Mouse (Mus musculus) embryonic facial prominence, embryonic 14.5 days (tissue): ENCODE results near the gene Tiparp. TPM values are rescaled to one million over a fixed set of nuclear protein-coding genes. Genes with fewer than 3 reads are reported as not detected.

Experiments used
- ATAC-seq: fragments of 200-750 bp; cut with Nextera tagmentation; 2 replicates; pipeline ENCODE4 v1.8.0; 2017; ENCODE audit warnings: low read depth, moderate number of reproducible peaks, moderate TSS enrichment
- DNase-seq: peaks from one replicate; pipeline ENCODE4 v3.0.0-alpha.2; 2015; ENCODE audit warnings: low spot score
- H3K27ac ChIP-seq: fragments of 300-500 bp; sonication (generic); replicated peaks from 2 replicates; pipeline ENCODE4 v1.5.1; 2014; ENCODE audit warnings: low read depth, mild to moderate bottlenecking, low read length, moderate library complexity
- H3K27me3 ChIP-seq: fragments of 300-500 bp; sonication (generic); replicated peaks from 2 replicates; pipeline ENCODE4 v1.6.1; 2014; ENCODE audit warnings: low read length; ENCODE audit not compliant: control insufficient read depth, insufficient read depth
- H3K36me3 ChIP-seq: fragments of 300-500 bp; sonication (generic); 2 replicates; pipeline ENCODE4 v1.6.1; 2014; ENCODE audit warnings: low read length, mixed read lengths; ENCODE audit not compliant: control insufficient read depth, insufficient read depth
- H3K4me1 ChIP-seq: fragments of 300-500 bp; sonication (generic); 2 replicates; pipeline ENCODE4 v1.6.1; 2014; ENCODE audit warnings: antibody characterized with exemption, low read length; ENCODE audit not compliant: control insufficient read depth, insufficient read depth
- H3K4me2 ChIP-seq: fragments of 300-500 bp; sonication (generic); 2 replicates; pipeline ENCODE4 v1.6.1; 2014; ENCODE audit warnings: low read depth, mild to moderate bottlenecking, low read length, moderate library complexity, mixed read lengths
- H3K4me3 ChIP-seq: fragments of 300-500 bp; sonication (generic); 2 replicates; pipeline ENCODE4 v1.5.1; 2014; ENCODE audit warnings: low read depth, mild to moderate bottlenecking, low read length
- H3K9ac ChIP-seq: fragments of 300-500 bp; sonication (generic); 2 replicates; pipeline ENCODE4 v1.6.1; 2014; ENCODE audit warnings: low read depth, mild to moderate bottlenecking, low read length, moderate library complexity, mixed read lengths
- H3K9me3 ChIP-seq: fragments of 300-500 bp; sonication (generic); 2 replicates; pipeline ENCODE4 v1.6.1; 2016; ENCODE audit warnings: low read length; ENCODE audit not compliant: control insufficient read depth
- WGBS: fragments of 180-500 bp; shearing (Covaris S2); extraction: QIAGEN DNeasy Blood & Tissue Kit; methylation state at CpG from one replicate; pipeline ENCODE4 v1.1.7; 2014; 5-methylcytosine and 5-hydroxymethylcytosine counted together
- polyA plus RNA-seq: library from polyadenylated mRNA; unstranded; fragments of >200 nt; fragmentation: Nextera tagmentation; extraction: Ambion mirVana; gene quantifications from 2 replicates; pipeline ENCODE4 v1.2.1, GENCODE M21; 2014

Gene Tiparp
- polyA plus RNA-seq, 1 experiment from 2014 or later, result 33.2 TPM

- Histone ChIP-seq H3K27me3 (no peaks in the 10 kb centered on the region), H3K9me3 (no peaks in the 10 kb centered on the region), H3K4me1 (peaks cover 17% of the 10 kb centered on the region), H3K36me3 (no peaks in the 10 kb centered on the region), H3K27ac (peak overlapping the region; percentile 80), H3K9ac (no peak overlapping the region), H3K4me3 (no peak overlapping the region), H3K4me2 (no peak overlapping the region)
- ATAC-seq (peak; percentile 67), DNase-seq (peak; percentile 54)
These were observed 66.3 kb downstream of the Tiparp start for GRCm38 (mm10) chr3:65594493-65594892.

DNA sequence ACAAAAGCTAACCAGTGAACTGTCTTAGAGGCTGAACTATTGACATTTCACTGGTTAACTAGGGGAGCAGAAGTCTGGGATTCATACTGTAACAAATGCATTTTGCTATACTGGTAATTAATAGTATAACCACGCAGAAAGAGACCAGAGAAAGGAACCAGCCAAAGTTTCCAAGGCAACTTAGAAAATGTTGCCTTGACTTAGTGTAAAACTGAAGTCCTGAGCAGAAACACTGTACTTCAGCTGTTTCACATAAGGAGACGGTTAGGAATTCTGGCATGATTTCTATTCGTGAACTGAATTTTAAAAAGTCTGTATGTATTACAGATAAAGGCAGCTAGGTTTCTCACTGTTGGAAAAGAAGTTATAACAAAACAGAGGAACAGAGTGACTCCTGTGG lies 67.0 kb downstream of the Tiparp start:
- H3K4me2 ChIP-seq, result no peak overlapping the region
- DNase-seq (peak; percentile 72), ATAC-seq (no peak)
- H3K27ac ChIP-seq, result peak overlapping the region; percentile 80
- no peaks in the 10 kb centered on the region for H3K36me3 ChIP-seq
- H3K9ac ChIP-seq, result no peak overlapping the region
- peaks cover 17% of the 10 kb centered on the region for H3K4me1 ChIP-seq
- WGBS, result 25% methylated on average over 3 of the region's 3 CpGs
- H3K4me3 ChIP-seq, result no peak overlapping the region
- no peaks in the 10 kb centered on the region for H3K27me3 ChIP-seq
- no peaks in the 10 kb centered on the region for H3K9me3 ChIP-seq

DNA sequence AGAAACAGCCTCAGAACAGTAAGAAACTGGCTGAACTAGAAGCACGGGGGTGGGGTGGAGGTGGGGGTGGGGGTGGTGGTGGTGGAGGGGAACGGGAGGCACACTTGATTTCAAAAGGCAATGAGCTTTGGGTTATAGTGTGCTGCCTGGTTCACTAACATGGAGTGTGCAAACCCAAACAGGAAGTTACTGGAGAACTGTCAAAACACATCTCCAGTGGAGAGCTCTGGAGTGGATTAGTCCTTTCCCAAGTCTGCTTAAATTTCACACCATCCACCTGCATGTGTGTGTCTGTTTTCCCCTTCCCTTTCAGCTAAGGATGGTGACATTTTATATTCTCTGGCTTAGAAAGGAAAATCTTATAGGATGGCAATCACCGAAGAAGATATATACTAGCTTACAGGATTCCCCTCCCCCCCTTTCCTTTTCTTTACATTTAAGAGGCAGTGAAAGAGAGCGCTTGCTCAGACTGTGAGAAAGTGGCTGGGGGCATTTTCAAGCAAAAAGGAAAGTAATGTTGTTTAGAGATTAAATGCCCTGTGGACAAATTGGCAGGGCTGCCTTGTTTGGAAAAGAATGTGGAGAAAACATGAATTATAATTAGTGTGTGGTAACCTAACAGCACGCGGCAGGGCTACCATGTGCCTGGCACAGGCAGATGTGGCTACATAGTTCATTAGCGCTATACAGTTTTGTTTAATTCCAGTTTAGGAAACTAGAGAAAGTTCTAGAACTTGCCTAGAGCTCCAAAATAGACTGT lies 70.0 kb downstream of the Tiparp start:
- Histone ChIP-seq H3K36me3 (no peaks in the 10 kb centered on the region), H3K27me3 (no peaks in the 10 kb centered on the region; the same call in 1 of the 2 replicates), H3K9me3 (no peaks in the 10 kb centered on the region), H3K4me2 (no peak overlapping the region), H3K4me3 (no peak overlapping the region), H3K27ac (no peak overlapping the region), H3K9ac (no peak overlapping the region), H3K4me1 (peaks cover 21% of the 10 kb centered on the region)
- no peak for DNase-seq
- ATAC-seq, result peak; percentile 70; the same call in 1 of the 2 replicates
- 50% methylated on average over 7 of the region's 7 CpGs for WGBS

DNA sequence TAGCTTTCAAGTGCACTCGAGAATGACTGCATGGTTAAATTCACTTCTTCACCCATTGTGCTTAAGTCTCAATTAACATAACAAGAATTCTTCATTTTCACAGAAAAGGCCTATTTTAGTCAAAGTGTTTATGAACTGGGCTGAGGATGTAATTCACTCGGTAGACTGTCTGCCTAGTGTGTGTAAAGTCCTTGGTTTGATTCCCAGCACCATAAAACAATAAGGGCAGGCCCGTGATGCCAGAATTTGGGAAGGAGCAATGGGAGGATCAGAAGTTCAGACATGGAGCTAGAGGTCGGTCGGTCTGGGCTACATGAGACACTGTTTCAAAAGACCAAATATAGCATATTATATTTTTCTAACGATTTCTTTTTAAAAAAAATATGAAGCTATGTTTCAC lies 70.9 kb downstream of the Tiparp start:
- ATAC-seq (no peak), DNase-seq (no peak)
- H3K9me3 ChIP-seq, result no peaks in the 10 kb centered on the region
- H3K4me3 ChIP-seq, result no peak overlapping the region
- no peaks in the 10 kb centered on the region; the same call in 1 of the 2 replicates for H3K27me3 ChIP-seq
- no peaks in the 10 kb centered on the region for H3K36me3 ChIP-seq
- no peak overlapping the region for H3K27ac ChIP-seq
- WGBS, result 87% methylated on average over 6 of the region's 6 CpGs
- no peak overlapping the region for H3K9ac ChIP-seq
- H3K4me2 ChIP-seq, result no peak overlapping the region
- H3K4me1 ChIP-seq, result peaks cover 21% of the 10 kb centered on the region

DNA sequence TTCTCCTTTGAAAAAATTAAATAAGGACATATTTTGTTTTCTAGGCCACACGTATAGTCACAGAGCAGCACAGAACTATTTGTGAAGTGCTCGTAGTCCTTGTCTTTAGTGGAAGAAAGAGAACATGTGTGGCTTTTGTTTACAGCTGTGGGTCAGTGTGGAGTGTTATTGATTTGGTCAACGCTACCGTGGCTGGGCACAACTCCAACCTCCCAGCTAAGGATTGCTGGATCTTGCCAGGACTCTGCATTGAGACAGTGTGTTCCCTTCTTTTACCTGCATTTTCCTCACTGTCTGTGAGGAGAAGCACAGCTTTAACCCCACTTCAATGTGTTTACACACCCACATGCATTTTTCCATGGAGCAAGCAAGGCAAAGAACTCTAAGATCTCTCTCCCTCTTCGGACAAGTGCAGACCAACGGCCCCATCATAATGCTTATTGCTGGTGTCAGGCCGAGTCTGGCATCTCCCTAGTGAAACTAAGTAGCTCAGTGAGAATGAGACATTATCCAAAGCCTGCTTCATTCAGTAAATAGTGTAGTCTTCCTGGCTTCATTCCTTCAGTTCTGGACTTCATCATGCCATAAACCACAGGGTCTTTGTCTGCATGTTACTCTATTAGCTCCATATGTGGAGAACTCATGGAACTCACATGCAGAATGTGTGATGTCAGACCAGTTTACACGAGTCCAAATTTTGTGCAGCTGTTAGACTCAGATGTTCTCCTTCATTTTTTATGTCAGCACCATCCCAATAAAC lies 73.3 kb downstream of the Tiparp start:
- WGBS, result 47% methylated on average over 8 of the region's 8 CpGs
- peak overlapping the region; percentile 40 for H3K27ac ChIP-seq
- no peaks in the 10 kb centered on the region for H3K9me3 ChIP-seq
- peaks cover 7% of the 10 kb centered on the region; the same call in 1 of the 2 replicates for H3K4me1 ChIP-seq
- ATAC-seq (peak; percentile 82; the same call in 1 of the 2 replicates), DNase-seq (peak; percentile 91)
- no peak overlapping the region for H3K9ac ChIP-seq
- H3K36me3 ChIP-seq, result no peaks in the 10 kb centered on the region
- no peak overlapping the region for H3K4me3 ChIP-seq
- no peaks in the 10 kb centered on the region; the same call in 1 of the 2 replicates for H3K27me3 ChIP-seq
- H3K4me2 ChIP-seq, result no peak overlapping the region

- Histone ChIP-seq H3K27ac (no peak overlapping the region), H3K36me3 (no peaks in the 10 kb centered on the region), H3K9ac (no peak overlapping the region), H3K4me2 (no peak overlapping the region), H3K4me1 (peaks cover 9% of the 10 kb centered on the region; the same call in 1 of the 2 replicates), H3K27me3 (no peaks in the 10 kb centered on the region; the same call in 1 of the 2 replicates), H3K9me3 (no peaks in the 10 kb centered on the region), H3K4me3 (no peak overlapping the region)
- 49% methylated on average over 4 of the region's 4 CpGs for WGBS
- no peak for ATAC-seq
- no peak for DNase-seq
These were observed 75.3 kb downstream of the Tiparp start for GRCm38 (mm10) chr3:65603392-65604055.

Other genes starting within 250 kb of the Tiparp start
- 337 and 349 TPM in 2 replicates for gene Ssr3, start 135.8 kb upstream of the Tiparp start, polyA plus RNA-seq
- gene Lekr1, start 137.8 kb downstream of the Tiparp start, polyA plus RNA-seq, result 8.0 and 8.9 TPM in 2 replicates